Mouse (Mus musculus): Measurements from ENCODE around the gene Nsf.

DNA sequence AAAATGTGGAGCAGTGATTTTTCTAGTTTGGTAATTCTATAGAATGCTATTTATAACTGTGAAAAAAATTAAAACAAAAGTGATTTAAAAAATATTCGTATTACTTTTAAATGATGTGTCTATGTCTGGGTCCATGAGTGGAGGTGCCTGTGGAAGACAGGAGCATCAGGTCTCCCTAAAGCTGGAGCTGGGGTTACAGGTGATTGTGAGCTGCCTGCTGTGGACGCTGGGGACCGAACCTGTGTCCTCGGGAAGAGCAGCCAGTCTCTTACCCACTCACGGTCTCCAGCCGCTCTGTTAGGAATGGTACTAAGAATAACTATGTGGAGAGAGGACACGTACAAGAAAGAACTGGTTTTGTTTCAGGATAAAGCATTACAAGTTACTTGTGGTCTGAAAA, 97.2 kb downstream of the Nsf start:
- TF ChIP-seq TAL1 (IDR thresholded peaks at IDR 0.05; ENCODE audit: low read length) (no peak), GATA1 (IDR thresholded peaks at IDR 0.05; ENCODE audit: low read length) (no peak)

Measured in erythroblast, embryonic 14.5 days (primary cell).